ENCODE assay signal across 21 mouse cellular contexts in genomic region chr6:148554463-148554862, GRCm38 (mm10).
DNase-seq lines count a peak whose midpoint lies in the region; ATAC-seq lines count a peak whose summit lies in the region.
"Had no signal": no experiment of that assay in that cellular context is flagged by ENCODE, and none has a peak within 500 bp of the region (broad histone marks: within the 10 kb centered on the region; RNA-seq: fewer than 3 reads in every experiment).

No protein-coding gene starts in this region.

- peak; percentile 50 to 68 for DNase-seq in frontal cortex, adult 2 months (ENCODE audit: extremely low spot score in 1 of 2, low spot score in 1 of 2)
- no peak for DNase-seq in frontal cortex, postnatal 14 days (ENCODE audit: low spot score in 2 of 2)
- no peak for DNase-seq in liver, embryonic 11.5 days (ENCODE audit: low spot score)
- DNase-seq in liver, result no peak
- DNase-seq in liver, embryonic 13.5 days, result no peak
- DNase-seq in telencephalon, adult 2 months (ENCODE audit: low read depth, low spot score), result peak; percentile 76
- DNase-seq in lung, adult 18-20 months, result no peak
- DNase-seq in spleen, postnatal 4 days (ENCODE audit: low spot score in 2 of 2), result no peak
- DNase-seq: adrenal gland, postnatal 10 days; cerebellum, adult 9-10 months; heart, postnatal 36 days; kidney, adult 18-20 months; kidney, postnatal 10 days; lung, adult 2 months; lung, postnatal 14 days; retina, postnatal 1 day had no signal

- no peaks in the 10 kb centered on the region for H3K9me3 ChIP-seq in liver, embryonic 11.5 days (ENCODE audit: control insufficient read depth, low read length)
- no peaks in the 10 kb centered on the region for H3K9me3 ChIP-seq in liver, embryonic 13.5 days (replicated peaks)
- H3K9me3 ChIP-seq: embryonic facial prominence, embryonic 15.5 days; forebrain, embryonic 15.5 days; hindbrain, embryonic 13.5 days; midbrain, embryonic 13.5 days had no signal

- H3K9ac ChIP-seq in liver, embryonic 11.5 days (ENCODE audit: low read depth, low read length), result no peak overlapping the region
- no peak overlapping the region for H3K9ac ChIP-seq in liver, embryonic 13.5 days
- H3K9ac ChIP-seq: embryonic facial prominence, embryonic 15.5 days; forebrain, embryonic 15.5 days; hindbrain, embryonic 13.5 days; midbrain, embryonic 13.5 days had no signal

- no peaks in the 10 kb centered on the region for H3K27me3 ChIP-seq in liver, embryonic 11.5 days (replicated peaks; ENCODE audit: control insufficient read depth, insufficient read depth, low read length)
- H3K27me3 ChIP-seq in liver, embryonic 13.5 days, result no peaks in the 10 kb centered on the region
- H3K27me3 ChIP-seq: embryonic facial prominence, embryonic 15.5 days; forebrain, embryonic 15.5 days; hindbrain, embryonic 13.5 days; midbrain, embryonic 13.5 days had no signal

- no peak overlapping the region for H3K4me3 ChIP-seq in liver, embryonic 11.5 days (ENCODE audit: low read depth, low read length)
- no peak overlapping the region for H3K4me3 ChIP-seq in liver, embryonic 13.5 days (replicated peaks)
- H3K4me3 ChIP-seq: embryonic facial prominence, embryonic 15.5 days; forebrain, embryonic 15.5 days; hindbrain, embryonic 13.5 days; midbrain, embryonic 13.5 days had no signal

- H3K4me2 ChIP-seq in liver, embryonic 11.5 days, result no peak overlapping the region
- H3K4me2 ChIP-seq in liver, embryonic 13.5 days, result no peak overlapping the region
- H3K4me2 ChIP-seq: embryonic facial prominence, embryonic 15.5 days; forebrain, embryonic 15.5 days; hindbrain, embryonic 13.5 days; midbrain, embryonic 13.5 days had no signal

- H3K27ac ChIP-seq in liver, embryonic 11.5 days (ENCODE audit: low read depth, low read length), result no peak overlapping the region
- no peak overlapping the region for H3K27ac ChIP-seq in liver, embryonic 13.5 days
- H3K27ac ChIP-seq: embryonic facial prominence, embryonic 15.5 days; forebrain, embryonic 15.5 days; hindbrain, embryonic 13.5 days; midbrain, embryonic 13.5 days; stomach, postnatal 0 days had no signal

- no peaks in the 10 kb centered on the region for H3K36me3 ChIP-seq in liver, embryonic 11.5 days (ENCODE audit: control insufficient read depth, insufficient read depth, low read length)
- H3K36me3 ChIP-seq in liver, embryonic 13.5 days, result no peaks in the 10 kb centered on the region
- H3K36me3 ChIP-seq: embryonic facial prominence, embryonic 15.5 days; forebrain, embryonic 15.5 days; hindbrain, embryonic 13.5 days; midbrain, embryonic 13.5 days had no signal

- 80% methylated on average over 3 of the region's 3 CpGs for WGBS in liver, embryonic 11.5 days
- 58% methylated on average over 3 of the region's 3 CpGs for WGBS in liver, embryonic 13.5 days (ENCODE audit: insufficient replicate concordance)

- 0 out of 2 replicates have a peak, but pooled peaks have one; percentile 23 for ATAC-seq in liver, embryonic 11.5 days (replicated peaks; ENCODE audit: low FRiP score)
- peak; percentile 84 for ATAC-seq in liver, embryonic 13.5 days (ENCODE audit: low read depth)
- ATAC-seq: midbrain, embryonic 13.5 days had no signal

- H3K4me1 ChIP-seq in liver, embryonic 11.5 days (replicated peaks; ENCODE audit: control insufficient read depth, insufficient read depth, low read length), result no peaks in the 10 kb centered on the region
- peaks cover 15% of the 10 kb centered on the region for H3K4me1 ChIP-seq in liver, embryonic 13.5 days (replicated peaks)
- H3K4me1 ChIP-seq: hindbrain, embryonic 13.5 days; midbrain, embryonic 13.5 days had no signal

Comparison
In these comparisons a context has a peak if more than half of its experiments do, and no peak if none do; other contexts are left out.
1. DNase-seq: peak in frontal cortex, adult 2 months (2 of 2) and telencephalon, adult 2 months (single experiment); none in frontal cortex, postnatal 14 days (0 of 2), liver, embryonic 11.5 days (single experiment), liver (single experiment), liver, embryonic 13.5 days (single experiment), lung, adult 18-20 months (0 of 2) and spleen, postnatal 4 days (0 of 2).